Mouse (Mus musculus): ENCODE measurements around the gene Atg4c.

Gene Atg4c

GRCm38 (mm10) chr4:99263663-99264062 lies 69.9 kb downstream of the Atg4c start:
- no peak for DNase-seq (ENCODE audit: low spot score)

GRCm38 (mm10) chr4:99266843-99267445 lies 73.2 kb downstream of the Atg4c start:
- peak; percentile 22 for DNase-seq (ENCODE audit: low spot score)

- DNase-seq (ENCODE audit: low spot score) = no peak
Observed at GRCm38 (mm10) chr4:99272860-99273259, 79.1 kb downstream of the Atg4c start.

- no peak for DNase-seq (ENCODE audit: low spot score)
Observed at GRCm38 (mm10) chr4:99273466-99273865, 79.7 kb downstream of the Atg4c start.

- no peak for DNase-seq (ENCODE audit: low spot score)
Observed at GRCm38 (mm10) chr4:99273979-99274378, 80.2 kb downstream of the Atg4c start.

- no peak for DNase-seq (ENCODE audit: low spot score)
Observed at GRCm38 (mm10) chr4:99278876-99279275, 85.1 kb downstream of the Atg4c start.

GRCm38 (mm10) chr4:99281711-99282110 lies 88.0 kb downstream of the Atg4c start:
- DNase-seq (ENCODE audit: low spot score) = no peak

- DNase-seq (ENCODE audit: low spot score) = no peak
Observed at GRCm38 (mm10) chr4:99289286-99289685, 95.6 kb downstream of the Atg4c start.

- DNase-seq (ENCODE audit: low spot score) = no peak
Observed at GRCm38 (mm10) chr4:99298676-99299075, 104.9 kb downstream of the Atg4c start.

GRCm38 (mm10) chr4:99304793-99305192 lies 111.1 kb downstream of the Atg4c start:
- no peak for DNase-seq (ENCODE audit: low spot score)

Data from layer of hippocampus, adult 9-10 months (tissue).